Mouse (Mus musculus): ENCODE measurements around the gene L3mbtl3.

The L3mbtl3 gene

DNA sequence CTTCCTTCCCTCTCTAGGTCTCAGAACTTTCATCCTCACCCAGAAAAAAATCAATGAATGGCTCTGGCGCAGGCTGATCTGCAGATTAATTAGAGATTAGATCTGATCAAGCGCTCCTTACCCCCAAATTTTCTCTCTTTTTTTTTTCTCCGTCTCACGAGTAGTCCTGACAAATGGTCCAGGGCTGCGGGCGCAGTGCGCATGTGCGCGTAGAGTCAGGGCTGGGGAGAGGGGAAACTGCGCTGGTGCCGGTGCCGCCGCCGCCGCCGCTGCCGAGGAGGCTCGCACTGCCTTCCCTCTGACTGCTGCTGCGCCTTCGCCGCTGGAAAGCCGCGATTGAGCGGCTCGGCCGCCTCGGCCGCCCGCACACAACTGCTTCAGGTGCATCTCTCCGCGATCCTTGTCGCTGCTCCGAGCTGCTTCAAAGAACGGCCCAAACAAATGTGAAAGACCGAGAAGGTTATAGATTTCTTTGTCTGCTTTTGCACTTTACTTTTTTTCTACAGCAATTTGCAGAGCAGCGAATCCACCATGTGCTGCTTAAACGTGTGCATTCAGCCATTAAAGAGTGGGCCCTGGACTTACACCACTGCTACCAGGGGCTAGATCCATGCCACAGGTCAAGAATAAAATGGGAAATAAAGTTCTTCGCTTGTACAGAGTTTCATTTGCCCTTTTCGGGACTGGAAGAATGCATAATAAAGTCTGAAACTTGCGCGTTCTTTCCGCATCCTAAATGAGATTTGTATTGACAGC, at the start of gene L3mbtl3:
Gene L3mbtl3, minus strand, starts transcription at position 182 of the 756 bp plus-strand sequence.
- in situ Hi-C loops (cut with MboI, MseI): no loop called here

DNA sequence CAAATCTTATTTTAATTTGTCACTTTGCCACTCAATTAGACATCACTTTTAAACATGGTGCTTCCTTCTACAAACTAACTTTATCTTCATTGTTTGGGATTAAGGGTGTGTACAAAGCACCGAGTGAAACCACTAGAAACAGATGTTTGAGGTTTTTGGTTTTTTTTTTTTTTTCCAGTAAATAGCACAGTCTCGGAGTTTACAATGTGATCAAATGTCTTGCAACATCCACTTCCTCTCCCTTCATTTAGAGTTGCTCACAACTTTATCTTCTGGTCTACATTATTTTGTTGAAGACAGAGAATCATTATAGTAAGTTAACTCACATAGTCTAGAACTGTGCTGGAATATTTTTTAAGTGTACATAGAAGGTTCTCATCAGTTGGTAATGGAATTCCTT, 45.4 kb upstream of the L3mbtl3 start:
- in situ Hi-C loops (cut with MboI, MseI): no loop called here

DNA sequence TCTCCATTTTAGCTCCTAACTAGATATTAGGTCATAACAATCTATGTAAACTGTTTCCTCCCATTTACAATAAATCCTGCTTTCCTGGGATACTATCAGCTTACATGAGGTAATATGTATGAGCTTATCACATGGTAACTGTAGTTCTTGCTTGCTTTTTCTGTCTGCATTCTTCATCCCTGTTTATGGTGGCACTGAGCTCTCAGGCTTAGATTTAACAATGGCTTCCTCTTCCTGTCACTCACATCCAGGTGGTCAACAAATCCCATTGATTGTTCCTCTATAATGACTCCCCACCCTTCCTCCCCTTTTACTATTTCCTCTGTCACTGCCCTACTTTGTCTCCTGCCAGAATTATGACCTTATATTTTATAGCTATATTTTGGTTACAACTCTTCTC, 12.9 kb upstream of the L3mbtl3 start:
- in situ Hi-C loops (cut with MboI, MseI): no loop called here

DNA sequence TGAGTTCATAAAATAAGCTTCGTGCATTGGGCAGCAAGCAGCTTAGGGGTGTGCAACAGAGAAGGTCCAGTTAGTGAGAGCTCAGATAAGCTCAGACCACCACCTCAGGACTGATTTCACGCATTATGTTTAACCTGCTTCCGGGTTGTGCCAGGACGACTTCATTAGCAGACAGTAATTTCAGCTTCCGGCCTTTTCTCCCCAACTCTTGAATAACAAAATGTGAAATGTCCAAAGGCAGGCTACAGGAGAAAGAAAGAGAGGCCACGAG, 1.5 kb upstream of the L3mbtl3 start:
- in situ Hi-C loops (cut with MboI, MseI): no loop called here

DNA sequence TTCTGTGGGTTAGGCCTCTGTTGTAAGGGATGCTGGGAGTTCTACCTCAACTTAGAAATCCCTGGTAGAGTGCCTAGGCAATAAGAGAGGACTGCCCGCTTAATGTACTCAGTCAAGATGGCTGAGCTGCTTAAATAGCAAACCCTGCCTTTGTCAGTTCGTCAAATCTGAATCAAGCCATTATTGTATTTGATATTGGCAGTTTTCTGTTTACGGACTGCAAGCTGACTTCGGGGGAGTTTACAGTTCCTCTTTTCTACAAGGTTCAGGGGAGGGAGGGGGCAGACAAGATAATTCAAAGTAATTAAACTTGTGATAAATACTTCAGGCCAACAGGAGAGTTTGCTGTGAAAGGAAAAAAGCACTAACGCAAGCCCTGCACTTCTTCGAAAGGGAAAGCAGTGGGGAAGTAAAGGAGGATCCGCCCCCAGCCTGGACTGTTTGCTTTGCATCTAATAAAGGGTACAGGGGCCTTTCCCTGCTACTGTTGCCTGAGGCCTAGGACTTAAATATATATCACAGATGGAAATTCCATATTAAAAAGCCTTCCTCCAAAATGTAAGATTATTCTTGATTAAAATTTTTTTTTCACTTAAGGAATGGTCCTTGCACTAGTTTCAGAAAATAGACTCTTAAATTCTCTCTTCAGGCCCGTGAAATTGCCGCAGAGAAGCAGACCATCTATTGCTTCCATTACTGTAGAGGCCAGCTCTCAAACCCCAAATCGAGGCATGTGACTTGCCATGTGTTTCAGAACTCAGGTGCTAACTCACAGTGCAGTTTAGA, 968 bp upstream of the L3mbtl3 start:
- in situ Hi-C loops (cut with MboI, MseI): no loop called here

DNA sequence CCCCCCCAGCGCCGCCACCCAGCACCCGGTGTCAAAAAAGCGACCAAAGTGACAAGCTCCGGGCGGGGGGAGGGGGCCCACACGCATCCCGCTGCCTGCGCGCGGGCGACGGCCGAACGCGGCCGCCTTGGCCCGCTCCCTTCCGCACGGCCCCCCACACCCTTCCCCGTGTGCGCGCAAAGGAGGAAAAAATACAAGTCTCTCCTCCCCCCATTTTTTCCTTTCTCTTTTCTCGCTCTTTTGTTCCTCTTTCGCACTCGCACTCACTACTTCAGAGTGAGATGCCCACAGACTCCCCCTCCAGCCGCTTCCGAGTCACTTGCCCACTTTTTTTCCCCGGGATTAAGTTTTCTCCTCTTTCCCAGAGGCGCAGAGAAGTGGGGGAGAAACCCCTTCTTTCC, 420 bp downstream of the L3mbtl3 start:
- in situ Hi-C loops (cut with MboI, MseI): no loop called here

DNA sequence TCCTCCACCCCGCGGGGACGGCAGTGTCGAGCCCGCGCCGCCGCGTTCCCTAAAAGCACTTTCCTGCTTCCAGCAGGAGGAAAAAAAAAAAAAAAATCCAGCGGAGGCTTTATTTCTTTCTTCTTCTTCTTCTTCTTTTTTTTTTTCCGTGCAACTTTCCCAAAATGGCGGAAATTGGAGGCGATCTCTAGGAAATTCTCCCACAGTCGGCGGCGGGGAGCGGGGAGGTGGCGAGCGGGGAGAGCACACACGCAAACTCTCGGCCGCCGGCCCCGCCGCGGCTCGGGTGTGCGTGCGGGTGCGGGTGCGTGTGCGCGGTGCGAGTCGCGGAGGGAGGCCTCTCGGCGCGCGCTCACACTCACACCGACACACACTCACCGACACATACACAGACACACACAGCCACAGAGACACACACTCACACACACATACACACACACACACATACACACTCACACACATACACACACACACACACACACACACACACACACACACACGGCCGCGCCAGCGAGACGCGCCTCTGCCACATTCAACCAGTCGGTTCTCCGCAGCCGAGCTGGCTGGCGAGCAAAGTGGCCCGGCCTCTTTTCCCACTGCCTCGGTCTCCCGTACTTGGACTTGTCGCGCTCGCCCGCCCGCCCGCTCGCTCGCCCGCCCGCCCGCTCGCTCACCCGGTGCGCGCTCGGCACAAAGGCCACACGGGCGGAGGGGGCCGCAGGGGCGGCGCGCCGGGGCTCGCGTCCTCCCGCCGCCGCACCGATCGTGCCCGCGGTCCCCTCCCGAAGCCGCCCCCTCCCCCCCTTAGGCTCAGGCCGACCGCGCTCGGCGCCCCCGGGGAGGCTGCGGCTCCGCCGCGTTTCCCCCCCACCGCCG, 1.1 kb downstream of the L3mbtl3 start:
- in situ Hi-C loops (cut with MboI, MseI): loop anchor here (5.0 kb wide), 1 partner anchor 513 kb away; no protein-coding TSS in a partner anchor

DNA sequence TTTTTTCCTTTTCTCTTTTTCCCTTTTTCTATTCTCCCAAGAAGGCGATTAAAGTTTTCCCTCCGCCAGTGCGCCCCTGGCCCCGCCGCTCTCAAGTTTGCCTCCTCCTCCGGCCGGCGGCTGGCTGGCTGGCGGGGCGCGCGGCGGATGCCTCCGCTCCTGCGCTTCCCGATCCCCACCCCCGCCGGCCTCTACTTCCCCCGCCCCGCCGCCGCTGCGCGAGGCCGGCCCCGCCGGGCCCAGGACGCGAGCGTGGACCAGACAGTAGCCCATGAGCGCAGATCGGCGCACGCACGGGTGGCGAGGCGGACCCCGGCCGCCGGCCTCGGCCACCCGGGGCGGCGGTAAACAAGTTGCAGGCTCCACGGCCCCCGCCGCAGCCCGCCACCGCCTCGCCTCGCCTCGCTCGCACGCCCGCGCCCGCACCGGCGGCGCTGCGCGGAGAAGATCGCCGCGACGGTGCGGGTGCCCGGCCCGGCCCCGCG, 1.8 kb downstream of the L3mbtl3 start:
- in situ Hi-C loops (cut with MboI, MseI): loop anchor here (5.0 kb wide), 1 partner anchor 513 kb away; no protein-coding TSS in a partner anchor

DNA sequence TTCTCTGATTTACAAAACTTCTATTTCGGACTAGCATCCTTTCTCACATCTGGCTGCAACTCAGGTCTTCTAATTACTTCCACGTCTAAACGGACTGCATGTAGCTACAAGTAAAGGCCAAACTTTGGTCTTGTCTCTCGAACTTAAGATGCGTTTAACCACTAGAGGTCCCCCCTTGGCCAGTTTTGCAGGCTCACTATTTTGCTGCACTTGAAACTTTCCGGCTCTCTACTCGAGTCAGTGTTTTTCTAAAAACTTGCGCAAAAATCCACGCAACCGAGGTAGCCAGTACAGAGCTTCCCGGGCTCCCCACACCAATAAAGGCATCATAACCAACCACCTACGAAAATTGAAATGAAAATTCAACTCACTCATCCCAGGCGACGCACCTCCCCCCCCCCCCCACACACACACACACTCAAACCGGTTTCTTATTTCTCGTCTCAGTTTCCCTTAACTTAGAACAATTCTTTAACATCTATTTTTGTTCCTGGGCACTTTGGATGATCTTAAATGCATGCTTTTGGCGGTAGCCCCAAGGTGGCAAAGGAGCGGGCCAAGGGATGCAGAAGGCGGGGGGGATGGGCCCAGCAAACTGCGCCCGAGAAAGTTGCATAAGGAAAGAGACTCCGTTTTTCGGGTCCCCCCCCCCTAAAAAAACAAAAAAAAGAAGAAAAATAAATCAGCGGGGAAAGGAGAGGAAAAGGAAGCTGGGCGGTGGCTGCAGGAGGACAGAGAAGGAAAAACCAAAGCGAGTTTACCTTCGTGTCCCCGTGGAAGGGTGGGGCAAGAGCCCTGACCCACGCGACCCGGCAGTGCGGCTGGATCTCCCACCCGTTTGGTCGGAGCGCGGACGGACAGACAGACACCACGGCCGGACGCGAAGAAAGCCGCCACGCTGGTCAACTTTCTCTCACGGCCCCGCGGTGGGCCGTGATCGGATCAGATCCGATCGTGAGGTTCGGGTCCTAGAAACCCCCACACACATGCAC, 2.5 kb downstream of the L3mbtl3 start:
- in situ Hi-C loops (cut with MboI, MseI): loop anchor here (5.0 kb wide), 1 partner anchor 514 kb away; no protein-coding TSS in a partner anchor

DNA sequence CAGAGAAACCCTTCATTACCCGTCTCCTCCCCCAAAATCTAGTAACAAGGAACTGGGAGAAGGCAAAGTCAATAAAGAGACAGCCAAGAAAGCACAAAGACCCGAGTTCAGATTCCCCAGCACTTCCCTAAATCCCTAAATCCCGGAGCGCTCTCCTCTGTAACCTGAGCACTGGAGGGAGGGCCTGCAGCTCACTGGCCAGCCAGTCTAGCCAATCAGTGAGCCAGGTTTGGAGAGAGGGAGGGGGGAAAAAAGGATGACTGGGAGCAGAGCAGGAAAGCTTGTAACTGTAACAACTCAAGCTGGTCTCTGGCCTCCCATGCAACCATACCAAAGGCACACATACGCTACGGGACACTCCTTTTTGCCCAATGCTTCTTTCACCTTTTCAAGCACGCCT, 4.4 kb downstream of the L3mbtl3 start:
- in situ Hi-C loops (cut with MboI, MseI): loop anchor here (5.0 kb wide), 1 partner anchor 516 kb away; no protein-coding TSS in a partner anchor

DNA sequence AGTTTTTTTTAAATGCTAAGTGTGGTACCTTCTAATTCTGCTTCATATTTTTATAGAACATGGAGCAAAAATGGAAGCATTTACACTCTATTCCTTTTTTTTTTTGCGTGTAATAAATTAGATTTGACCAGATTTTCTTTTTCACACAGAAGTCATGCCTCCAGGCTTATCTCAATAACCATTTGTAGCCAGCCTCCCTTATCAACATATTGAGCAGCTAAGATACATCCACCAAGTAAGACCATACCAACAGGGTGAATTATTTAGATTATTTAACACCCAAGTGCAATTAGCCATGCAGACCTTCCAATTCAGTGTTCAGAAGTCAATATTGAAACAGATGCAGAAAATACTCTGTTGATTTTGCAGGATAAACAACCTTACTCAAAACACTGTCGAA, 10.8 kb downstream of the L3mbtl3 start:
- in situ Hi-C loops (cut with MboI, MseI): loop anchor here (10.0 kb wide), 1 partner anchor 340 kb away; no protein-coding TSS in a partner anchor

DNA sequence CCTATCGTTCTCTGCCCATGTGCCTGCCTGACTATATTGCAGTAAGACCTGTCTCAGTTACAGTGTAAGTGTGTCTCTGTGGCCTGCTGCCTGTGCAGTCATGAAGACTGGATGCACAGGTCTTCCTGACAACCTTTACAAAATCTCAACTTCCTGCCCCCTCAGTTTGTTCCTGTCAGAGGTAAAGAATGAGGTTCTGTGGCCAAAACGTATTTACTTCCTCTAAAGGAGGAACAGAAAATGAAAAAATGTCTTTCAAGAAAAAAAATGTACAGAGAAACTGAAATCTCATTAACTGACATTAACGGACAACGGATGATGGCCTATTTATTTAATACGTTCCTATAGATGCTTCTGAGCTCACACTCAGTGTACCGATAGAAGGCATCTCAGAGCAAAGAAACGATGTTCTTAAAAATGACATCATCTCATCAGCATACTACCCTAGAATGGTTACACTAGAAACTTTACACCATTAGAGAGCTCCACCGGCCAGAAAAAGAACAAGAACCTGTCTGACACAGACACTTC, 11.4 kb downstream of the L3mbtl3 start:
- in situ Hi-C loops (cut with MboI, MseI): loop anchor here (10.0 kb wide), 1 partner anchor 340 kb away; no protein-coding TSS in a partner anchor

DNA sequence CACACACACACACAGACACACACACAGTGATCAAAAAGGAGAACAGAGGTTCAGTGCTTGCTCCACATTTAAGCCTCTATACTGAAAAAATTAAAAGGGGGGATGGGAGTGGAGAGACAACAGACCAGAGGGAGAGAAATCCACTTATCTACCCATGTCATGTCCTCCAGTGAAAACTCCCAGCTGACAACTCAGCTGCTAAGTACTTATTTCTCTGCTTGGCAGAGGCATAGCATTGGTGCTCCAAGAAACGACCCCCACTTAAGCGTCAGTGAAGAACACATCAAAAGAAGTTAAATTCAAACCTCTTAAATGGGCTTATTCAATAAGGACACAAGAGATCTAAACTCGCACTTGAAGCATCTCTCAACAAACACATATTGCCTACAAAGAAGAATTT, 12.2 kb downstream of the L3mbtl3 start:
- in situ Hi-C loops (cut with MboI, MseI): loop anchor here (10.0 kb wide), 1 partner anchor 341 kb away; no protein-coding TSS in a partner anchor

DNA sequence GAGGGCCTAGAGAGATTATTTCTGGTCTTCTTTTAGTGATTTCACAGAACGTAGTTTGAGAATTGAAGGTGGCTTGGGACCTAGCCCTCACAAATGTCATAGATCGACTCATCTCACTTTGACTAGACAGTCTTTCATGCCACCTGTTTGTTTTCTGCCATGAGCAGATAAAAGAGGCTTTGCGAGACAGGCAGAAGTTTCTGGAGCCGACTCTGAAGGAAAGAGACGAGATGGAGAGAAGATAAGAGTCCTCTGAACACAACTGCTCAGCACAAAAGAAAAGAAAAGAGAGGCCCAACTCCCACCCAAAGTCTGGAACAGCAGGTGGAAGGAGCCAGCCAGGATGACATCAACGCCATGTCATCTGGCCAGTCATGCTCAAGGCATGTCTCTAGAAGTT, 17.0 kb downstream of the L3mbtl3 start:
- in situ Hi-C loops (cut with MboI, MseI): loop anchor here (5.0 kb wide), 1 partner anchor 36 kb away; no protein-coding TSS in a partner anchor

DNA sequence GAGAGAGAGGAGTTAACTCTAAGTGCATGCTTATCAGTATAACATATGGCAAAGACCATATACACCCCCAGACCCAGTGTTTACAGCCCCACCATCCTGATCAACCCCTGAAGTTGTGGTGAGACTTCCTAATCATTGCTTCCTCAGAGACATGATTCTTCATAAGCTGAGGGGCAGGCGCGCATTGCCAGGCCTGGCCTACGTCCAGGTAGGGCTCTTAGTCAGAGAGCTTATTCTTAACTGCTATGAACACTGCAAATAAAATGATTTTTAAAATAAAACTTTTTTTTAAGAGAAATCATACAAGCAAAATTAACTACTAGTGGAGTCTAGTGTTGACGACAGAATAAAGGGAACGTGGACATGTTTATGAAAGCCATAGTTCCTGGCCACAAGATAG, 17.5 kb downstream of the L3mbtl3 start:
- in situ Hi-C loops (cut with MboI, MseI): loop anchor here (5.0 kb wide), 1 partner anchor 36 kb away; no protein-coding TSS in a partner anchor

DNA sequence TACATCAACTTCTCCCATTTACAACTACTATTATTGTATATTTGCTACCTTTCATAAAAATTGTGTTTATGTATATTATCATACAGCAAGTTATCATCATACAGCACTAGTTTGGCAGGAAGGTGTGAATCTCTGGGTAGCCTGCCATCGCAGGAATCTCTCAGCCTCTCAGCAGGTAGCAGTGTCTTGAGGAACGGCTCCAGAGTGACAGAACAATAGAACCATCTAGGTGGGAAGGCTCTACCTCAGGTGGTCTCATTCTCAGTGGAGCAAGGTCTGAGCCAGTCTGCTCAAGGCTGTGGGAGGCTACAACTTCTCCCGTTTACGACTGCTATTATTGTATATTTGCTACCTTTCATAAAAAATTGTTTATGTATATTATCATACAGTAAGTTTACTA, 22.0 kb downstream of the L3mbtl3 start:
- in situ Hi-C loops (cut with MboI, MseI): no loop called here

DNA sequence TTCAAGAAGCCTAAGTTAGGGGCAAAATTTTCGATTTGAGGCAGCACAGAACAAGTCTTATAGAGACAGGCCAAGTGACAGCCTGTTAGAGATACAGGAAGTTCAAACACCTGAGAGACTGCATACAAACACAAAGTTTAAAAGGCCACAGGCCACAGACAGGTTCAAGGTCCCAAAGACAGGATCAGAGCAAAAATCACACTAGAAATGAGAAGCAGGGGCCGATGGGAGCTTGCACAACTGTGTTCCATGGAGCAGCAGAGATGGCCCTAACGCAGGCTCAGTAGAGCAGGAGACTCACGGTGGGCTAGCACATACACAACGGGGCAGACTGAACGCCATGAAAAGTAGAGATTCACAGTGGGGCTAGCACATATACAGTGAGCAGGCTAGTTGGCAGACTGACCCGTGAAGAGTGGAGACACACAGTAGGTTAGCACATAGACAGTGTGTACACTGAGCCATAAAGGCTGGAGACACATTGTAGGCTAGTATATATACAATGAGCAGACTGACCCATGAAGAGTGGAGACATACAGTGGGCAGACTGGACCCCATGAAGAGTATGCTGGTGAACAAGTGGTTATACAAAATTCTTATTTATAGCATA, 24.5 kb downstream of the L3mbtl3 start:
- in situ Hi-C loops (cut with MboI, MseI): no loop called here

DNA sequence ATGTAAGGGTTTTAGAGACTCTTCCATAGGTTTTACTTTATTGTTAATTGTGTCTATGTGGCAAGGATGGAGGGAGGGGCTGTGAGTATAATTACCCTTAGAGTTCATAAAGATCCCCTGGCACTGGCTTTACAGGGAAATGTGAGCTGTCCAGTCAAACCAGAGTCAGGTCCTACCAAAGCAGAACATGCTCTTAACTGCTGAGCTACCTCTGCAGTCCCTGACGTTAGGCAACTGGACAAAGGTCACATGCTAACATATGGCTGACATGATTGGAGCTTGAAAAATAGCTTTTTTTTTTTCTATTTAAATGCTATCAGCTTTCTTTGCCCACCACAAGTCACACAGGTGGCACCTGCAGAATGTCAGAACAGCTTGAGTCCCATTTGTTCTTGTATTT, 25.6 kb downstream of the L3mbtl3 start:
- in situ Hi-C loops (cut with MboI, MseI): no loop called here

DNA sequence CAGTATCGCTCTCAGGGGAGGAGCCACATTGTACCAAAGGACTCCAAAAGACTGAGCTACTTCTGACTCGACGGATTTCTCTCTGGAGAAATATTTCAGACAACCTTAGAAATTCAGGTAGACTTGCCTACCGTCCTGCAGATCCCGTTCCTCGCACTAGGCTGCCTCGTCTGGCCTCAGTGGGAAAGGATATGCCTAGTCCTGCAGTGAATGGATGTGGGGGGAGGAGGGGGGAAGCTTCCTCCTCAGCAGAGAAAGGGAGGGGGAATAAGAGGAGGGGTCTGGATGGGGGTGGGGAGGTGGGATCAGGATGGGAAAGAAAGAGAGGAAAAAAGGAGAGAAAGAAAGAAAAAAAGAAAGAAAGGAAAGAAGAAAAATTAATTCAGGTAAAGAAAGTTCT, 28.2 kb downstream of the L3mbtl3 start:
- in situ Hi-C loops (cut with MboI, MseI): loop anchor here (10.0 to 25.0 kb wide), 2 partner anchors 660 to 983 kb away; no protein-coding TSS in a partner anchor

Measured in T-helper 2 cell (primary cell).